Mouse (Mus musculus): ENCODE results near the gene Gucy1b1. TPM values are rescaled to one million over a fixed set of nuclear protein-coding genes. Genes with fewer than 3 reads are reported as not detected.

Gene Gucy1b1
- total RNA-seq, 2 experiments from 2014 or later, result 12.6 to 14.7 TPM

- DNase-seq (ENCODE audit: low spot score in 2 of 2), result no peak
These were observed 38.0 kb downstream of the Gucy1b1 start for GRCm38 (mm10) chr3:82036262-82037044.

GRCm38 (mm10) chr3:82030008-82030748 is 44.3 kb downstream of the Gucy1b1 start:
- no peak for DNase-seq (ENCODE audit: low spot score in 2 of 2)

GRCm38 (mm10) chr3:82029229-82029628 is 45.3 kb downstream of the Gucy1b1 start:
- no peak for DNase-seq (ENCODE audit: low spot score in 2 of 2)

GRCm38 (mm10) chr3:82027286-82027685 is 47.2 kb downstream of the Gucy1b1 start:
- DNase-seq (ENCODE audit: low spot score in 2 of 2), result no peak

- no peak for DNase-seq (ENCODE audit: low spot score in 2 of 2)
These were observed 51.4 kb downstream of the Gucy1b1 start for GRCm38 (mm10) chr3:82023065-82023464.

- DNase-seq (ENCODE audit: low spot score in 2 of 2), result no peak
These were observed 52.0 kb downstream of the Gucy1b1 start for GRCm38 (mm10) chr3:82022421-82022920.

GRCm38 (mm10) chr3:82014148-82014703 is 60.3 kb downstream of the Gucy1b1 start:
- DNase-seq (ENCODE audit: low spot score in 2 of 2), result no peak

- no peak for DNase-seq (ENCODE audit: low spot score in 2 of 2)
These were observed 67.5 kb downstream of the Gucy1b1 start for GRCm38 (mm10) chr3:82007002-82007401.

GRCm38 (mm10) chr3:81995988-81996387 is 78.5 kb downstream of the Gucy1b1 start:
- no peak for DNase-seq (ENCODE audit: low spot score in 2 of 2)

GRCm38 (mm10) chr3:81995371-81995770 is 79.1 kb downstream of the Gucy1b1 start:
- no peak for DNase-seq (ENCODE audit: low spot score in 2 of 2)

GRCm38 (mm10) chr3:81990531-81990930 is 84.0 kb downstream of the Gucy1b1 start:
- DNase-seq (ENCODE audit: low spot score in 2 of 2), result no peak

- no peak for DNase-seq (ENCODE audit: low spot score in 2 of 2)
These were observed 84.8 kb downstream of the Gucy1b1 start for GRCm38 (mm10) chr3:81989692-81990141.

- no peak for DNase-seq (ENCODE audit: low spot score in 2 of 2)
These were observed 86.9 kb downstream of the Gucy1b1 start for GRCm38 (mm10) chr3:81987628-81988027.

GRCm38 (mm10) chr3:81986103-81986502 is 88.4 kb downstream of the Gucy1b1 start:
- DNase-seq (ENCODE audit: low spot score in 2 of 2), result no peak

- no peak for DNase-seq (ENCODE audit: low spot score in 2 of 2)
These were observed 89.4 kb downstream of the Gucy1b1 start for GRCm38 (mm10) chr3:81985100-81985499.

- DNase-seq (ENCODE audit: low spot score in 2 of 2), result no peak
These were observed 91.2 kb downstream of the Gucy1b1 start for GRCm38 (mm10) chr3:81983120-81983895.

Small RNAs within 50 kb of the gene (microRNA-seq; reads per million reads assigned to microRNA genes)
- 0.85 reads per million for gene Mir7010

Other genes starting within 250 kb of the Gucy1b1 start
- gene Ctso, start 142.1 kb downstream of the Gucy1b1 start, total RNA-seq (2021), result 1 to 10 TPM; 7.0 TPM
- under 1 TPM in 1 of 2 experiments, not detected in 1; 0.26 TPM for gene Tdo2, start 98.5 kb downstream of the Gucy1b1 start, total RNA-seq (2021)
- gene Asic5, start 92.4 kb downstream of the Gucy1b1 start, total RNA-seq (2021), result not detected
- 10 to 100 TPM; 29.2 to 30.5 TPM for gene Gucy1a1, start 71.1 kb upstream of the Gucy1b1 start, total RNA-seq (2021)

Data from gastrocnemius, postnatal 4 days (tissue).